Mouse (Mus musculus): ENCODE results near the gene 4933425L06Rik. TPM values are rescaled to one million over a fixed set of nuclear protein-coding genes. Genes with fewer than 3 reads are reported as not detected.

4933425L06Rik gene
- polyA plus RNA-seq, 1 experiment from 2014 or later: not detected

DNA sequence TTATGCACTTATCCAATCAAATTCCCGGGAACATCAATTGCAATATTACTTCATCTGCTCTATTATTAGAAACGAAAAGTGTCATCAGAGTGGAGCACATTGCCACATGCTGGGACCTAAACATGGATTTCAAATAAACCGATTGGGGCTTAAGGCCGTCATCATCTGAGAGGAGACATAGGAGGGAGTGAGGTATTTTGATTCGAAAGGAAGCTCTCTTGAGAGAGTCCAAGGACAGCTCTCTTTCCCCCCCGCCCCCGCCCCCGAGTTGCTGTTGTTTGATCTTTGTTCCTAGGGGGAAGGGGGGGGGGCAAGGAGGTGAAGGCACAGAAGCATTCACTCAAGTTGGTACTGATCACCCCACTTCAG lies 27.0 kb upstream of the 4933425L06Rik start:
- DNase-seq (ENCODE audit: low spot score, missing footprints) (no peak), ATAC-seq (ENCODE audit: low FRiP score) (peak; percentile 51)
- Histone ChIP-seq H3K9ac (ENCODE audit: low read length) (peak overlapping the region; percentile 20; the same call in 1 of the 2 replicates), H3K27me3 (ENCODE audit: control insufficient read depth, insufficient read depth, low read length) (peaks cover 5% of the 10 kb centered on the region; the same call in 1 of the 2 replicates), H3K4me2 (peak overlapping the region; percentile 88), H3K36me3 (ENCODE audit: control insufficient read depth, insufficient read depth, low read length) (no peaks in the 10 kb centered on the region), H3K27ac (ENCODE audit: low read depth, low read length) (no peak overlapping the region), H3K9me3 (ENCODE audit: control insufficient read depth, low read length) (no peaks in the 10 kb centered on the region), H3K4me3 (ENCODE audit: low read depth, low read length) (peak overlapping the region; percentile 62), H3K4me1 (ENCODE audit: control insufficient read depth, insufficient read depth, low read length) (peaks cover 3% of the 10 kb centered on the region; the same call in 1 of the 2 replicates)
- 1% methylated on average over 8 of the region's 8 CpGs for WGBS

- no peaks in the 10 kb centered on the region for H3K9me3 ChIP-seq (ENCODE audit: control insufficient read depth, low read length)
- 0 out of 2 replicates have a peak overlapping the region, but pooled peaks have one; percentile 20 for H3K9ac ChIP-seq (ENCODE audit: low read length)
- no peaks in the 10 kb centered on the region for H3K36me3 ChIP-seq (ENCODE audit: control insufficient read depth, insufficient read depth, low read length)
- H3K4me2 ChIP-seq: peak overlapping the region; percentile 88
- H3K4me1 ChIP-seq (ENCODE audit: control insufficient read depth, insufficient read depth, low read length): peaks cover 3% of the 10 kb centered on the region; the same call in 1 of the 2 replicates
- no peak for DNase-seq (ENCODE audit: low spot score, missing footprints)
- peaks cover 5% of the 10 kb centered on the region; the same call in 1 of the 2 replicates for H3K27me3 ChIP-seq (ENCODE audit: control insufficient read depth, insufficient read depth, low read length)
- 18% methylated on average over 5 of the region's 5 CpGs for WGBS
- H3K27ac ChIP-seq (ENCODE audit: low read depth, low read length): no peak overlapping the region
- peak overlapping the region; percentile 62 for H3K4me3 ChIP-seq (ENCODE audit: low read depth, low read length)
- ATAC-seq (ENCODE audit: low FRiP score): peak; percentile 3; the same call in 1 of the 2 replicates
Observed at GRCm38 (mm10) chr13:105055374-105055773, 26.5 kb upstream of the 4933425L06Rik start.

DNA sequence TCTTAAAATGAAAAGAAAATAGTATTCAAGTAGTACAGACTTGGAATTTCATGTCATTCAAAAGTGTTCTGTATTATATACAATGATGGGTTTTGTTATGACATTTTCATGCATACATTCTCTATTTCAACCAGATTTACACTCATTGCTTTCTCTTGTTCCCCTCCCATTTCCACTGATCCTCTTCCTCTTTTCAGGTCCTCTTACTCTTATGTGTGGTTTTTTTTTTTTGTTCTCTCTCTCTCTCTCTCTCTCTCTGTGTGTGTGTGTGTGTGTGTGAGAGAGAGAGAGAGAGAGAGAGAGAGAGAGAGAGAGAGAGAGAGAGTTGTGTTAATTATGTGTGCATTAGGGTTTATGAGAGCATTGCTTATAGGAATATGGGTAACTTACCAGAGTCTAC lies 15.8 kb upstream of the 4933425L06Rik start:
- no peak for ATAC-seq (ENCODE audit: low FRiP score)
- no peaks in the 10 kb centered on the region for H3K9me3 ChIP-seq (ENCODE audit: control insufficient read depth, low read length)
- no peaks in the 10 kb centered on the region for H3K4me1 ChIP-seq (ENCODE audit: control insufficient read depth, insufficient read depth, low read length)
- no peak overlapping the region for H3K27ac ChIP-seq (ENCODE audit: low read depth, low read length)
- no peaks in the 10 kb centered on the region for H3K36me3 ChIP-seq (ENCODE audit: control insufficient read depth, insufficient read depth, low read length)
- no peak overlapping the region for H3K9ac ChIP-seq (ENCODE audit: low read length)
- no peak for DNase-seq (ENCODE audit: low spot score, missing footprints)
- no peak overlapping the region for H3K4me3 ChIP-seq (ENCODE audit: low read depth, low read length)
- H3K27me3 ChIP-seq (ENCODE audit: control insufficient read depth, insufficient read depth, low read length): no peaks in the 10 kb centered on the region
- no peak overlapping the region for H3K4me2 ChIP-seq

DNA sequence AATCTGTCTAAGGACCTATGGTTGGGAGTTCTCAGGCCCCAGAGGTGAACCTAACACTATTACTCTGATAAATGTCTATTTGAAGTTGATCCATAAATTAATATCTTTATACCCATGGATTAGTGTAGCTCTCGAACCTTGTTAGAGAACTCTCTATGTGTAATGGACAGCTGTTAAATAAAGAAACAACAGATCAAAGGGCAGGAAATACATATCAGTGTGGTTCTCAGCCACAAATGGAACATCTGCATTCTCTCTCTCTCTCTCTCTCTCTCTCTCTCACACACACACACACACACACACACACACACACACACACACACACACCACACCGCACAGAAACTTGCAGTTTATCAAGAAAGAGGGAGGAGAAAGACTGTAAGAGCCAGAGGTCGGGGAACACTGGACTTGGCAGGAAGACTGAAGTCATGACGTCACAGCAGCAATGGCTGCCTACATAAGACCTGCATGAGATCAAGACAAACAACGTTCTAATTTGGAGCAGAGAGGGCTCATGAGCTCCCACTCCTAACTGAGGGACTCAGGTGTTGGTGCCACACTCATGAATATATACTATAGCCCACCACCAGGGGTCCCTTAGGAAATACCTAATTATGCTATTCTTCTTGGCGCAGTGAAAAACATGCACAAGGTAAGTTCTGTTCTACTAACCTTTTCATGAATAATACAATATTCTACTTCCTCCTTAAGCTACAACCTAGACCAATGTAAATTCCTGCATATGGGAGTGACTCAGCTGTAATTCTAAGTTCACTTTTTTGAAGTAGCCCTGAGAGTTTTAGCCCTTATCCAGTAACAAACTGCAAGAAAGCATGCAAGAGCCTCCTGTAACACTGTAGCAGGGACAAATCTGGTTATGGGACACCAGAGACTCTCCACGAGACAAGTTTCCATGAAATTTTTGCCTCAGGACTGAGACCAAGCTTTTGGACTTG lies 14.8 kb upstream of the 4933425L06Rik start:
- ATAC-seq (ENCODE audit: low FRiP score): no peak
- H3K27me3 ChIP-seq (ENCODE audit: control insufficient read depth, insufficient read depth, low read length): no peaks in the 10 kb centered on the region

GRCm38 (mm10) chr13:105089276-105089675 lies 7.4 kb downstream of the 4933425L06Rik start:
- Histone ChIP-seq H3K4me2 (no peak overlapping the region), H3K27ac (ENCODE audit: low read depth, low read length) (no peak overlapping the region), H3K9me3 (ENCODE audit: control insufficient read depth, low read length) (no peaks in the 10 kb centered on the region), H3K4me1 (ENCODE audit: control insufficient read depth, insufficient read depth, low read length) (no peaks in the 10 kb centered on the region), H3K4me3 (ENCODE audit: low read depth, low read length) (no peak overlapping the region), H3K9ac (ENCODE audit: low read length) (no peak overlapping the region), H3K27me3 (ENCODE audit: control insufficient read depth, insufficient read depth, low read length) (no peaks in the 10 kb centered on the region), H3K36me3 (ENCODE audit: control insufficient read depth, insufficient read depth, low read length) (no peaks in the 10 kb centered on the region)
- DNase-seq (ENCODE audit: low spot score, missing footprints) (no peak), ATAC-seq (ENCODE audit: low FRiP score) (no peak)
- 87% methylated on average over 3 of the region's 3 CpGs for WGBS

More for the DNA sequence above, 14.8 kb upstream of the 4933425L06Rik start:
- Histone ChIP-seq H3K36me3 (ENCODE audit: control insufficient read depth, insufficient read depth, low read length) (no peaks in the 10 kb centered on the region), H3K9me3 (ENCODE audit: control insufficient read depth, low read length) (no peaks in the 10 kb centered on the region), H3K9ac (ENCODE audit: low read length) (no peak overlapping the region), H3K4me2 (no peak overlapping the region), H3K4me3 (ENCODE audit: low read depth, low read length) (no peak overlapping the region), H3K27ac (ENCODE audit: low read depth, low read length) (no peak overlapping the region), H3K4me1 (ENCODE audit: control insufficient read depth, insufficient read depth, low read length) (no peaks in the 10 kb centered on the region)
- WGBS: 75% methylated on average over 7 of the region's 7 CpGs
- DNase-seq (ENCODE audit: low spot score, missing footprints): no peak

DNA sequence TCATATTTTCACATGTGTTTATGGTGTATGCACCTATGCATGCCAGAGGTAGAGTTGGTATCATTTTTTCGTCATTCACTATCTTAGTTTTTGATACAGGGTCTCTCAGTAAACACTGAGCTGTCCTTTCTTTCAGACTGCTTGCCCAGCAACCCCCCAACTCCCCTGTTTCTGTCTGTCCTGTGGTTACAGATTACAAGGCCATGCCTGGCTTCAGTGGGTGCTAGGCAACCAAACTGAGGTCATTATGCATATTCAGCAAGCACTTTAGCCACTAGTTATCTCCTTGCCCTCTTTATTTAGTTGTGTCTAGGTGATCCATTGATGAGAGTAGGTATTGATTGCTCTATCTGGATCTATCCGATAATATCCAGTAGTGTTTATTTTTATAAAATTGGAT lies 14.4 kb downstream of the 4933425L06Rik start:
- DNase-seq (ENCODE audit: low spot score, missing footprints): no peak
- Histone ChIP-seq H3K4me3 (ENCODE audit: low read depth, low read length) (no peak overlapping the region), H3K9ac (ENCODE audit: low read length) (no peak overlapping the region), H3K27ac (ENCODE audit: low read depth, low read length) (no peak overlapping the region), H3K27me3 (ENCODE audit: control insufficient read depth, insufficient read depth, low read length) (no peaks in the 10 kb centered on the region), H3K36me3 (ENCODE audit: control insufficient read depth, insufficient read depth, low read length) (no peaks in the 10 kb centered on the region), H3K4me1 (ENCODE audit: control insufficient read depth, insufficient read depth, low read length) (no peaks in the 10 kb centered on the region), H3K9me3 (ENCODE audit: control insufficient read depth, low read length) (no peaks in the 10 kb centered on the region), H3K4me2 (no peak overlapping the region)
- peak; percentile 63 for ATAC-seq (ENCODE audit: low FRiP score)
- WGBS: 75% methylated on average over 2 of the region's 2 CpGs

DNA sequence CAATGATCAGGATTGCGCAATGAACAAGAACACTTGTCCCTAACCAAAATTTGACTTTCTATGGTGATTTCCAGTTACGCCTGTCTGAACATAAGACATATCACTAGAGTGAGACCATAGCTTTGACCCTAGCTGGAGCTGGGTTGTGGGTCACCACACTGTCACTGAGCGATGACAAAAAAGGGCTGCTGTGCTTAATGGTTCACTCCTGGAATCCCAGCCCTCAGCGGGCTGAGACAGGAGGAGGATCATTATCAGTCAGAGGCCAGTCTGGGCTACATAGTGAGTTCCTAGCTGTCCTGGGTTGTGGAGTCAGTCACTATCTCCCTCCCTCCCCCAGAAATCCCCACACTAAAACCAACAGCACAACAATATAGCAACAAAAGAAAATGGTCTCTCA lies 18.8 kb downstream of the 4933425L06Rik start:
- no peak overlapping the region for H3K4me2 ChIP-seq
- no peak for ATAC-seq (ENCODE audit: low FRiP score)
- 80% methylated on average over 4 of the region's 4 CpGs for WGBS

GRCm38 (mm10) chr13:105104385-105104784 lies 22.5 kb downstream of the 4933425L06Rik start:
- Histone ChIP-seq H3K4me2 (no peak overlapping the region), H3K27me3 (ENCODE audit: control insufficient read depth, insufficient read depth, low read length) (no peaks in the 10 kb centered on the region), H3K4me1 (ENCODE audit: control insufficient read depth, insufficient read depth, low read length) (no peaks in the 10 kb centered on the region), H3K27ac (ENCODE audit: low read depth, low read length) (no peak overlapping the region), H3K9ac (ENCODE audit: low read length) (no peak overlapping the region), H3K36me3 (ENCODE audit: control insufficient read depth, insufficient read depth, low read length) (no peaks in the 10 kb centered on the region), H3K4me3 (ENCODE audit: low read depth, low read length) (no peak overlapping the region), H3K9me3 (ENCODE audit: control insufficient read depth, low read length) (no peaks in the 10 kb centered on the region)
- DNase-seq (ENCODE audit: low spot score, missing footprints): no peak
- WGBS: 82% methylated on average over 2 of the region's 2 CpGs
- no peak for ATAC-seq (ENCODE audit: low FRiP score)

More for the DNA sequence above, 18.8 kb downstream of the 4933425L06Rik start:
- no peak for DNase-seq (ENCODE audit: low spot score, missing footprints)
- no peak overlapping the region for H3K27ac ChIP-seq (ENCODE audit: low read depth, low read length)
- no peaks in the 10 kb centered on the region for H3K27me3 ChIP-seq (ENCODE audit: control insufficient read depth, insufficient read depth, low read length)
- no peak overlapping the region for H3K4me3 ChIP-seq (ENCODE audit: low read depth, low read length)
- no peak overlapping the region for H3K9ac ChIP-seq (ENCODE audit: low read length)
- no peaks in the 10 kb centered on the region for H3K36me3 ChIP-seq (ENCODE audit: control insufficient read depth, insufficient read depth, low read length)
- no peaks in the 10 kb centered on the region for H3K9me3 ChIP-seq (ENCODE audit: control insufficient read depth, low read length)
- no peaks in the 10 kb centered on the region for H3K4me1 ChIP-seq (ENCODE audit: control insufficient read depth, insufficient read depth, low read length)

DNA sequence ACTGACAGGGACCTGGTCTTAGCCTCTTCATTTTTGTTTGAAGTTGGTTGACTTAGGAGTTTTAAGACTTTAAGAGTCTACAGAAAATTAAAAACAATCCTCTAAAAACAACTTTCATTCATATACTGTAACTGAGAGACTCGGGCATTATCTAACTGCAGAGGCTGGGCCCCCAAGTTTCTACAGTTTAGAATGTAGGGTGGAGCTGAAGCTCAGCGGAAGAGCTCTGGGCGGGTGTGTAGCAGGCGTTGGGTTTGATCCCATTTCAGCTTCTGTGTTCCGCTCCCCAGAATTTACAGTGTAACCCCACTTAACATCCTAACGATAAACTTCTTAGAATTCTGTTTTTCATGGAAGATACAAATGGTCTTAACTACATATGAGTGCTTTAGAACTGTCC lies 29.7 kb downstream of the 4933425L06Rik start:
- Histone ChIP-seq H3K9ac (ENCODE audit: low read length) (no peak overlapping the region), H3K36me3 (ENCODE audit: control insufficient read depth, insufficient read depth, low read length) (no peaks in the 10 kb centered on the region), H3K9me3 (ENCODE audit: control insufficient read depth, low read length) (no peaks in the 10 kb centered on the region), H3K4me1 (ENCODE audit: control insufficient read depth, insufficient read depth, low read length) (no peaks in the 10 kb centered on the region), H3K27ac (ENCODE audit: low read depth, low read length) (no peak overlapping the region), H3K4me3 (ENCODE audit: low read depth, low read length) (no peak overlapping the region), H3K4me2 (no peak overlapping the region), H3K27me3 (ENCODE audit: control insufficient read depth, insufficient read depth, low read length) (no peaks in the 10 kb centered on the region)
- ATAC-seq (ENCODE audit: low FRiP score): no peak
- 90% methylated on average over 6 of the region's 6 CpGs for WGBS
- no peak for DNase-seq (ENCODE audit: low spot score, missing footprints)

Measured in midbrain, embryonic 11.5 days (tissue).